Mouse (Mus musculus) heart, embryonic 10.5 days (tissue): ENCODE data around the gene Gm5150. TPM values are rescaled to one million over a fixed set of nuclear protein-coding genes. Genes with fewer than 3 reads are reported as not detected.
"Not testable (repeated sequence)": the region's sequence is repeated elsewhere in the genome, so short reads cannot be mapped to it uniquely, and the experiment has no call there.

Experiments used
- DNase-seq: peaks from one replicate; pipeline ENCODE4 v3.0.0-alpha.2; 2017; ENCODE audit warnings: low spot score
- H3K27ac ChIP-seq: fragments of 300-500 bp; sonication (generic); 2 replicates; pipeline ENCODE4 v1.5.1; 2016; ENCODE audit warnings: mild to moderate bottlenecking
- H3K27me3 ChIP-seq: fragments of 300-500 bp; sonication (generic); 2 replicates; pipeline ENCODE4 v1.6.1; 2016; ENCODE audit warnings: mild to moderate bottlenecking; ENCODE audit not compliant: poor library complexity, insufficient read depth, severe bottlenecking
- H3K36me3 ChIP-seq: fragments of 300-500 bp; sonication (generic); 2 replicates; pipeline ENCODE4 v1.6.1; 2016; ENCODE audit warnings: mild to moderate bottlenecking, moderate library complexity
- H3K4me1 ChIP-seq: fragments of 300-500 bp; sonication (generic); 2 replicates; pipeline ENCODE4 v1.6.1; 2016; ENCODE audit warnings: mild to moderate bottlenecking
- H3K4me3 ChIP-seq: fragments of 300-500 bp; sonication (generic); 2 replicates; pipeline ENCODE4 v1.5.1; 2016; ENCODE audit warnings: mild to moderate bottlenecking, moderate library complexity
- H3K9me3 ChIP-seq: fragments of 300-500 bp; sonication (generic); 2 replicates; pipeline ENCODE4 v1.6.1; 2016; ENCODE audit warnings: mild to moderate bottlenecking, moderate library complexity
- WGBS: fragments of 180-500 bp; shearing (Covaris S2); methylation state at CpG from one replicate; pipeline ENCODE4 v1.1.7; 2016; 5-methylcytosine and 5-hydroxymethylcytosine counted together
- polyA plus RNA-seq: library from polyadenylated mRNA; unstranded; fragments of >200 nt; fragmentation: Nextera tagmentation; extraction: Ambion mirVana; gene quantifications from 2 replicates; pipeline ENCODE4 v1.2.1, GENCODE M21; 2016

Gm5150 gene
- not detected in 2 replicates for polyA plus RNA-seq

GRCm38 (mm10) chr3:16006215-16006614 lies at the start of gene Gm5150:
Gene Gm5150, minus strand, starts transcription at chr3:16006437.
- H3K27me3 ChIP-seq, result no peaks in the 10 kb centered on the region
- no peaks in the 10 kb centered on the region for H3K4me1 ChIP-seq
- no peak within 1 kb of the TSS for H3K4me3 ChIP-seq
- 87% methylated on average over 2 of the region's 2 CpGs for WGBS
- H3K27ac ChIP-seq, result no peak within 1 kb of the TSS
- no peaks in the 10 kb centered on the region for H3K9me3 ChIP-seq
- no peaks in the 10 kb centered on the region for H3K36me3 ChIP-seq
- no peak for DNase-seq

- not testable (repeated sequence) for H3K4me1 ChIP-seq, DNase-seq, H3K4me3 ChIP-seq, H3K27ac ChIP-seq, H3K9me3 ChIP-seq, H3K27me3 ChIP-seq, H3K36me3 ChIP-seq
- 68% methylated on average over 20 of the region's 20 CpGs for WGBS
These were observed 45.5 kb upstream of the Gm5150 start for GRCm38 (mm10) chr3:16051736-16052135.

GRCm38 (mm10) chr3:16047288-16047687 lies 41.1 kb upstream of the Gm5150 start:
- WGBS, result 55% methylated on average over 4 of the region's 4 CpGs
- Histone ChIP-seq H3K4me1 (no peaks in the 10 kb centered on the region), H3K27ac (no peak overlapping the region)

GRCm38 (mm10) chr3:16043315-16043714 lies 37.1 kb upstream of the Gm5150 start:
- Histone ChIP-seq H3K36me3 (no peaks in the 10 kb centered on the region), H3K4me1 (no peaks in the 10 kb centered on the region), H3K27ac (no peak overlapping the region), H3K27me3 (no peaks in the 10 kb centered on the region), H3K4me3 (no peak overlapping the region), H3K9me3 (no peaks in the 10 kb centered on the region)
- DNase-seq, result no peak
- 0% methylated on average over 1 of the region's 1 CpGs for whole genome bisulfite sequencing

More at GRCm38 (mm10) chr3:16047288-16047687, 41.1 kb upstream of the Gm5150 start:
- H3K27me3 ChIP-seq, result no peaks in the 10 kb centered on the region
- H3K36me3 ChIP-seq, result no peaks in the 10 kb centered on the region
- no peaks in the 10 kb centered on the region for H3K9me3 ChIP-seq
- no peak for DNase-seq
- no peak overlapping the region for H3K4me3 ChIP-seq

- not testable (repeated sequence) for H3K9me3 ChIP-seq, DNase-seq, H3K27me3 ChIP-seq, H3K36me3 ChIP-seq, H3K4me1 ChIP-seq, H3K4me3 ChIP-seq, H3K27ac ChIP-seq
- 8% methylated on average over 6 of the region's 6 CpGs for WGBS
These were observed 18.8 kb upstream of the Gm5150 start for GRCm38 (mm10) chr3:16024988-16025387.

- DNase-seq, result no peak
- Histone ChIP-seq H3K36me3 (no peaks in the 10 kb centered on the region), H3K4me1 (no peaks in the 10 kb centered on the region), H3K27me3 (no peaks in the 10 kb centered on the region), H3K27ac (no peak overlapping the region), H3K4me3 (no peak overlapping the region), H3K9me3 (no peaks in the 10 kb centered on the region)
- 45% methylated on average over 1 of the region's 1 CpGs for WGBS
These were observed 16.0 kb upstream of the Gm5150 start for GRCm38 (mm10) chr3:16022214-16022613.

GRCm38 (mm10) chr3:16014456-16014855 lies 8.2 kb upstream of the Gm5150 start:
- H3K4me1 ChIP-seq, DNase-seq, H3K27ac ChIP-seq, H3K4me3 ChIP-seq, H3K9me3 ChIP-seq, H3K27me3 ChIP-seq, H3K36me3 ChIP-seq: not testable (repeated sequence)
- WGBS, result 78% methylated on average over 2 of the region's 2 CpGs

- no peaks in the 10 kb centered on the region for H3K9me3 ChIP-seq
- H3K4me1 ChIP-seq, result no peaks in the 10 kb centered on the region
- H3K27me3 ChIP-seq, result no peaks in the 10 kb centered on the region
- no peak overlapping the region for H3K4me3 ChIP-seq
- 73% methylated on average over 1 of the region's 1 CpGs for WGBS
- H3K36me3 ChIP-seq, result no peaks in the 10 kb centered on the region
- no peak overlapping the region for H3K27ac ChIP-seq
- no peak for DNase-seq
These were observed 1.6 kb upstream of the Gm5150 start for GRCm38 (mm10) chr3:16007827-16008226.

GRCm38 (mm10) chr3:16003890-16004633 lies 2.2 kb downstream of the Gm5150 start:
- no peaks in the 10 kb centered on the region for H3K9me3 ChIP-seq
- no peaks in the 10 kb centered on the region for H3K36me3 ChIP-seq
- H3K27me3 ChIP-seq, result no peaks in the 10 kb centered on the region
- no peaks in the 10 kb centered on the region for H3K4me1 ChIP-seq
- no peak overlapping the region for H3K4me3 ChIP-seq
- no peak overlapping the region for H3K27ac ChIP-seq
- DNase-seq, result no peak
- 74% methylated on average over 3 of the region's 3 CpGs for WGBS

- not testable (repeated sequence) for H3K27ac ChIP-seq, H3K27me3 ChIP-seq, H3K36me3 ChIP-seq, H3K9me3 ChIP-seq, DNase-seq, H3K4me1 ChIP-seq, H3K4me3 ChIP-seq
- WGBS, result 89% methylated on average over 3 of the region's 3 CpGs
These were observed 6.8 kb downstream of the Gm5150 start for GRCm38 (mm10) chr3:15999479-15999878.

- Histone ChIP-seq H3K4me1 (no peaks in the 10 kb centered on the region), H3K4me3 (no peak overlapping the region), H3K9me3 (no peaks in the 10 kb centered on the region), H3K36me3 (no peaks in the 10 kb centered on the region), H3K27me3 (no peaks in the 10 kb centered on the region), H3K27ac (no peak overlapping the region)
- no peak for DNase-seq
- WGBS, result 60% methylated on average over 3 of the region's 3 CpGs
These were observed 24.0 kb downstream of the Gm5150 start for GRCm38 (mm10) chr3:15982216-15982615.

GRCm38 (mm10) chr3:15956921-15957320 lies 49.3 kb downstream of the Gm5150 start:
- no peaks in the 10 kb centered on the region for H3K36me3 ChIP-seq
- H3K9me3 ChIP-seq, result no peaks in the 10 kb centered on the region
- H3K4me3 ChIP-seq, result no peak overlapping the region
- no peak for DNase-seq
- H3K4me1 ChIP-seq, result no peaks in the 10 kb centered on the region
- no peak overlapping the region for H3K27ac ChIP-seq
- H3K27me3 ChIP-seq, result no peaks in the 10 kb centered on the region
